Mouse (Mus musculus) heart, embryonic 14.5 days (tissue): ENCODE data around the gene 3830417A13Rik. TPM values are rescaled to one million over a fixed set of nuclear protein-coding genes. Genes with fewer than 3 reads are reported as not detected.

Experiments
- ATAC-seq: fragments of 200-750 bp; cut with Nextera tagmentation; 2 replicates; pipeline ENCODE4 v1.8.0; 2017; ENCODE audit warnings: low read depth, moderate TSS enrichment; ENCODE audit not compliant: insufficient number of reproducible peaks, insufficient read depth, low FRiP score
- H3K27ac ChIP-seq, 2 experiments: fragments of 200-500 bp in 1 of 2; fragments of 300-500 bp in 1 of 2; sonication (generic) in 1 of 2; replicated peaks in 1 of 2; 2 replicates each; pipeline ENCODE4 v1.5.1; 2012 to 2014; ENCODE audit warnings: low read depth in 2 of 2, low read length in 2 of 2, control low read depth in 1 of 2, mild to moderate bottlenecking in 1 of 2, mixed read lengths in 1 of 2; ENCODE audit not compliant: control insufficient read depth in 1 of 2, insufficient read depth in 1 of 2
- H3K27me3 ChIP-seq: fragments of 300-500 bp; sonication (generic); 2 replicates; pipeline ENCODE4 v1.6.1; 2014; ENCODE audit warnings: mild to moderate bottlenecking, low read length, control low read depth; ENCODE audit not compliant: control insufficient read depth, insufficient read depth
- H3K36me3 ChIP-seq: fragments of 300-500 bp; sonication (generic); 2 replicates; pipeline ENCODE4 v1.6.1; 2014; ENCODE audit warnings: mild to moderate bottlenecking, control low read depth, low read length, mixed read lengths; ENCODE audit not compliant: control insufficient read depth, insufficient read depth
- H3K4me1 ChIP-seq, 2 experiments: fragments of 200-500 bp in 1 of 2; fragments of 300-500 bp in 1 of 2; sonication (generic) in 1 of 2; 2 replicates each; pipeline ENCODE4 v1.6.1; 2012 to 2014; ENCODE audit warnings: low read length in 2 of 2, control low read depth in 1 of 2, mixed read lengths in 1 of 2; ENCODE audit not compliant: control insufficient read depth in 2 of 2, insufficient read depth in 2 of 2
- H3K4me2 ChIP-seq: fragments of 300-500 bp; sonication (generic); 2 replicates; pipeline ENCODE4 v1.6.1; 2014; ENCODE audit warnings: mild to moderate bottlenecking, low read length
- H3K4me3 ChIP-seq, 2 experiments: fragments of 200-500 bp in 1 of 2; fragments of 300-500 bp in 1 of 2; sonication (generic) in 1 of 2; 2 replicates each; pipeline ENCODE4 v1.5.1; 2012 to 2014; ENCODE audit warnings: low read length in 2 of 2, mild to moderate bottlenecking in 2 of 2, control low read depth in 1 of 2, low read depth in 1 of 2, moderate library complexity in 1 of 2; ENCODE audit not compliant: control insufficient read depth in 1 of 2, insufficient read depth in 1 of 2
- H3K9ac ChIP-seq: fragments of 300-500 bp; sonication (generic); 2 replicates; pipeline ENCODE4 v1.6.1; 2014; ENCODE audit warnings: mild to moderate bottlenecking, low read length
- H3K9me3 ChIP-seq: fragments of 300-500 bp; sonication (generic); 2 replicates; pipeline ENCODE4 v1.6.1; 2016; ENCODE audit warnings: low read length, control low read depth; ENCODE audit not compliant: control insufficient read depth
- WGBS: fragments of 180-500 bp; shearing (Covaris S2); extraction: QIAGEN DNeasy Blood & Tissue Kit; methylation state at CpG from one replicate; pipeline ENCODE4 v1.1.7; 2014; 5-methylcytosine and 5-hydroxymethylcytosine counted together
- polyA plus RNA-seq: library from polyadenylated mRNA; unstranded; fragments of >200 nt; fragmentation: Nextera tagmentation; extraction: Ambion mirVana; gene quantifications from 2 replicates; pipeline ENCODE4 v1.2.1, GENCODE M21; 2014

The 3830417A13Rik gene
- 0.12 and 0.16 TPM in 2 replicates for polyA plus RNA-seq

- 78% methylated on average over 11 of the region's 11 CpGs for WGBS
- ATAC-seq: no peak
- Histone ChIP-seq H3K27me3 (no peaks in the 10 kb centered on the region), H3K9ac (no peak within 1 kb of the TSS), H3K4me1 (no peaks in the 10 kb centered on the region), H3K4me2 (no peak within 1 kb of the TSS), H3K27ac (no peak within 1 kb of the TSS), H3K36me3 (no peaks in the 10 kb centered on the region), H3K9me3 (no peaks in the 10 kb centered on the region), H3K4me3 (no peak within 1 kb of the TSS)
Observed at GRCm38 (mm10) chrX:64173248-64173647, at the start of gene 3830417A13Rik. Gene 3830417A13Rik, plus strand, starts transcription at chrX:64173548.

GRCm38 (mm10) chrX:64152098-64152497 lies 21.2 kb upstream of the 3830417A13Rik start, which contains the start of gene Gm6760:
Gene Gm6760, minus strand, starts transcription at chrX:64152198.
- Histone ChIP-seq H3K4me2 (no peak within 1 kb of the TSS), H3K27me3 (no peaks in the 10 kb centered on the region), H3K9ac (no peak within 1 kb of the TSS), H3K4me3 (no peak within 1 kb of the TSS), H3K9me3 (no peaks in the 10 kb centered on the region), H3K4me1 (no peaks in the 10 kb centered on the region), H3K36me3 (no peaks in the 10 kb centered on the region), H3K27ac (no peak within 1 kb of the TSS)
- no peak for ATAC-seq
- 61% methylated on average over 2 of the region's 2 CpGs for WGBS

GRCm38 (mm10) chrX:64181246-64181645 lies 7.9 kb downstream of the 3830417A13Rik start:
- no peaks in the 10 kb centered on the region for H3K27me3 ChIP-seq
- H3K4me2 ChIP-seq: no peak overlapping the region
- H3K9ac ChIP-seq: no peak overlapping the region
- no peaks in the 10 kb centered on the region for H3K9me3 ChIP-seq
- no peaks in the 10 kb centered on the region for H3K36me3 ChIP-seq
- no peak overlapping the region for H3K4me3 ChIP-seq
- peak overlapping the region; percentile 81 to 84 for H3K27ac ChIP-seq
- H3K4me1 ChIP-seq: no peaks in the 10 kb centered on the region; a peak in 1 of 4 replicates
- peak; percentile 43; the same call in 1 of the 2 replicates for ATAC-seq

Other genes starting within 250 kb of the 3830417A13Rik start
- not detected in 2 replicates for gene Gm6760, start 21.4 kb upstream of the 3830417A13Rik start, polyA plus RNA-seq
- gene Slitrk4, start 103.4 kb downstream of the 3830417A13Rik start, polyA plus RNA-seq: 14.5 and 14.7 TPM in 2 replicates